ENCODE assay signal across 29 mouse cellular contexts in the genomic region with DNA sequence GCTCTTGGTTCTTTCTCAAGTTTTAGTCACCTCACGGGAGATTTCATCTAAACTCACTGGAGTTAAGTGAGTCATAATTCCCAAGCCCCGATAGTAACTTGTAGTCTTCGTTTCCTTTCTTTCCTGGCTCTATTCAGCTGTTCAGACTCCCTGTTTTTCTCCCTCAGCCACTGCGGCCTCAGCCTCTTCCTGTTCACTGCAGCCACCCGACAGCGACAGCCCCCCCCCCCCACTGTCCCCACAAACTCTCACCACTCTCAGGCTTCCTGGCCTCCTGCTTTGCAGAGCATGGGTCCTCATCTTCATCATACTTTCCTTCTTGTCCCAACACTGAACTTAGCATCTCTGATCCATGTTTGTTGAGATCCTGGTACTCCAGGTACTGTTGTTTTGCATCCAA. TPM values are rescaled to one million over a fixed set of nuclear protein-coding genes. Genes with fewer than 3 reads are reported as not detected.
DNase-seq lines count a peak whose midpoint lies in the region; ATAC-seq and TF ChIP-seq lines count a peak whose summit lies in the region.
"Had no signal": no experiment of that assay in that cellular context is flagged by ENCODE, and none has a peak within 500 bp of the region (broad histone marks: within the 10 kb centered on the region; RNA-seq: fewer than 3 reads in every experiment).

No protein-coding gene starts in this region.

- H3K4me3 ChIP-seq in heart, postnatal 0 days (ENCODE audit: low read depth, low read length): no peak overlapping the region
- H3K4me3 ChIP-seq: embryonic facial prominence, embryonic 10.5 days; embryonic facial prominence, embryonic 13.5 days; erythroblast, embryonic 14.5 days; forebrain, embryonic 12.5 days; forebrain, embryonic 15.5 days; heart, adult 2 months; heart, embryonic 10.5 days; heart, embryonic 13.5 days; hindbrain, embryonic 10.5 days; hindbrain, embryonic 13.5 days; intestine, embryonic 15.5 days had no signal

- intact Hi-C loops in heart, postnatal 25 days (cut with DNase I): no loop called here

- WGBS in heart, postnatal 0 days: 55% methylated on average over 6 of the region's 6 CpGs

- no peak for TF ChIP-seq EP300 in heart, postnatal 0 days (IDR thresholded peaks at IDR 0.05; ENCODE audit: low read depth)

- peaks cover 19% of the 10 kb centered on the region; the same call in 1 of the 2 replicates for H3K36me3 ChIP-seq in heart, postnatal 0 days (replicated peaks; ENCODE audit: control insufficient read depth, insufficient read depth, low read length)

- H3K9me3 ChIP-seq in heart, postnatal 0 days (replicated peaks; ENCODE audit: control insufficient read depth, low read length): no peaks in the 10 kb centered on the region
- H3K9me3 ChIP-seq: embryonic facial prominence, embryonic 10.5 days; embryonic facial prominence, embryonic 13.5 days; forebrain, embryonic 12.5 days; forebrain, embryonic 15.5 days; heart, embryonic 10.5 days; heart, embryonic 13.5 days; hindbrain, embryonic 10.5 days; hindbrain, embryonic 13.5 days; intestine, embryonic 15.5 days had no signal

- TF ChIP-seq CTCF in heart, postnatal 0 days (IDR thresholded peaks at IDR 0.05; ENCODE audit: low read depth): no peak

- no peak overlapping the region for H3K4me2 ChIP-seq in heart, postnatal 0 days (ENCODE audit: low read depth, low read length)
- H3K4me2 ChIP-seq: embryonic facial prominence, embryonic 13.5 days; forebrain, embryonic 12.5 days; forebrain, embryonic 15.5 days; heart, embryonic 13.5 days; hindbrain, embryonic 13.5 days; intestine, embryonic 15.5 days had no signal

- DNase-seq in heart, postnatal 0 days (ENCODE audit: low spot score): peak; percentile 21
- no peak for DNase-seq in heart, postnatal 25 days (ENCODE audit: low spot score)
- DNase-seq in 3134 (ENCODE audit: extremely low read depth, insufficient read length, low spot score): peak; percentile 58
- DNase-seq in c-Kit-positive CD71-positive TER-119-positive erythroid progenitor cells, embryonic 14.5 days (ENCODE audit: low spot score): no peak
- DNase-seq in thymus, postnatal 25 days: no peak
- DNase-seq: adrenal gland, adult 8-10 months; adrenal gland, postnatal 25 days; cerebellum, adult 18-20 months; cerebellum, adult 9-10 months; cerebellum, postnatal 25 days; embryo, embryonic 11 days; gastrocnemius, postnatal 25 days; heart, adult 2 months; heart, postnatal 36 days had no signal

- H3K27me3 ChIP-seq in heart, postnatal 0 days (ENCODE audit: control insufficient read depth, insufficient read depth, low read length): no peaks in the 10 kb centered on the region
- H3K27me3 ChIP-seq: embryonic facial prominence, embryonic 13.5 days; forebrain, embryonic 12.5 days; forebrain, embryonic 15.5 days; heart, embryonic 13.5 days; hindbrain, embryonic 13.5 days; intestine, embryonic 15.5 days had no signal

- no peaks in the 10 kb centered on the region for H3K4me1 ChIP-seq in heart, postnatal 0 days (ENCODE audit: control insufficient read depth, insufficient read depth)
- H3K4me1 ChIP-seq: embryonic facial prominence, embryonic 10.5 days; embryonic facial prominence, embryonic 13.5 days; forebrain, embryonic 12.5 days; heart, embryonic 10.5 days; heart, embryonic 13.5 days; hindbrain, embryonic 10.5 days; hindbrain, embryonic 13.5 days; intestine, embryonic 15.5 days had no signal

- H3K9ac ChIP-seq in heart, postnatal 0 days (replicated peaks; ENCODE audit: low read depth, low read length): no peak overlapping the region
- H3K9ac ChIP-seq: embryonic facial prominence, embryonic 13.5 days; forebrain, embryonic 12.5 days; forebrain, embryonic 15.5 days; heart, embryonic 13.5 days; hindbrain, embryonic 13.5 days; intestine, embryonic 15.5 days had no signal

- H3K27ac ChIP-seq in heart, postnatal 0 days (ENCODE audit: low read depth): no peak overlapping the region
- H3K27ac ChIP-seq: embryonic facial prominence, embryonic 10.5 days; embryonic facial prominence, embryonic 13.5 days; forebrain, embryonic 12.5 days; forebrain, embryonic 15.5 days; heart, adult 2 months; heart, embryonic 10.5 days; heart, embryonic 13.5 days; hindbrain, embryonic 10.5 days; hindbrain, embryonic 13.5 days; intestine, embryonic 15.5 days had no signal

- ATAC-seq in heart, postnatal 0 days (ENCODE audit: insufficient read depth, low read depth): no peak
- ATAC-seq in common myeloid progenitor, adult 5-6 weeks (replicated peaks; ENCODE audit: low read depth, poor library complexity, severe bottlenecking): peak; percentile 73
- ATAC-seq: activated CD4-positive, CD25-positive, alpha-beta regulatory T cell, adult 4 months; CD4-positive, CD25-positive, alpha-beta regulatory T cell, adult 4 months; forebrain, embryonic 15.5 days; hindbrain, embryonic 16.5 days; intestine, embryonic 15.5 days had no signal

RNA-seq across cellular contexts. Expression of a gene that starts 42.7 kb away (rescaled TPM):
- total RNA-seq in heart, postnatal 0 days (2014; rRNA removed; ENCODE audit: low replicate concordance): 0.50 and 6.1 TPM in 2 replicates
- polyA plus RNA-seq in heart, postnatal 0 days (2015; fragmentation: Nextera tagmentation; extraction: Ambion mirVana): 4.2 and 4.8 TPM in 2 replicates
- 1 to 10 TPM; 2.4 to 3.6 TPM for total RNA-seq in heart, postnatal 25 days (2021)
- 2.9 and 4.8 TPM in 2 replicates for total RNA-seq in common myeloid progenitor, adult 5-6 weeks (2017)
- total RNA-seq: MEL had no signal
- polyA plus RNA-seq: erythroblast, embryonic 14.5 days had no signal

Comparison
In these comparisons a context has a peak if more than half of its experiments do, and no peak if none do; other contexts are left out.
1. DNase-seq: peak in heart, postnatal 0 days (single experiment) and 3134 (single experiment); none in heart, postnatal 25 days (single experiment), c-Kit-positive CD71-positive TER-119-positive erythroid progenitor cells, embryonic 14.5 days (single experiment) and thymus, postnatal 25 days (single experiment).